Mouse (Mus musculus): ENCODE measurements around the gene Wdr63.
A peak's percentile ranks its signal among the peaks of the same experiment; 100 is the strongest.

Gene Wdr63

DNA sequence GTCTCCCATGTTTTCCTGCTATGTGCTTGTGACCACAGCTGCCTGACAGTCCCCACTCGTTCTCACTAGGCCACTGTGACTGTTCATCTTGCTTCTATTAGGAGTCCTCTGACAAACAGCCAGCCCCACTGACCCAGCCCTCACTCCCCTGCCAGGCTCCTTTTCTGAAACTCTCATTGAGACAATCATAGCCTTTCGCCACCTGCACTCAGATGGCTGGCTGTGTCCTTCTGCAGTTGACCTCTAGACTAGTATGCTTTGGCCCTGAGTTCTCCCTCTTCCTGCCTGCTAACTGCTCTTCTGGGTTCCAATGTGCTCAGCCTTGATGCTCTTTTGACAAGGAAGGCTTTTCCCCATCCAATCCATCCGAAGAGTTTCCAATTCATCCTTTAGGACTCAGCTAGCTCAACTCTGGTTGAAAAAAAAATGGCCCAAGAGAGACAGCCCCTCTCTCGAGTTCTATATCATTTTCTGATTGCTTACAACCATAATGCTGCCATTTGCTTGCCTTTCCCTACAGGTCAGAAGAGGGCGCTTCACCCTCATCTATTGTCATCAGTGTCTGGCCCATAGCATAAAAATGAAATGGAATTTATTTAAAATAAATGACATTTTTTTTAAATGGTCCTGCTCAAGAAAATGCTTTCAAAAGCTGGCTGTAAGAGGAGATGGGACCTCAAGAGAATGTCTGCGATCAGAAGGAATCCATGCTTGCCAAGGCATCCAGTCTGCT is 54.7 kb downstream of the Wdr63 start:
- no peak for DNase-seq (ENCODE audit: low spot score)

DNA sequence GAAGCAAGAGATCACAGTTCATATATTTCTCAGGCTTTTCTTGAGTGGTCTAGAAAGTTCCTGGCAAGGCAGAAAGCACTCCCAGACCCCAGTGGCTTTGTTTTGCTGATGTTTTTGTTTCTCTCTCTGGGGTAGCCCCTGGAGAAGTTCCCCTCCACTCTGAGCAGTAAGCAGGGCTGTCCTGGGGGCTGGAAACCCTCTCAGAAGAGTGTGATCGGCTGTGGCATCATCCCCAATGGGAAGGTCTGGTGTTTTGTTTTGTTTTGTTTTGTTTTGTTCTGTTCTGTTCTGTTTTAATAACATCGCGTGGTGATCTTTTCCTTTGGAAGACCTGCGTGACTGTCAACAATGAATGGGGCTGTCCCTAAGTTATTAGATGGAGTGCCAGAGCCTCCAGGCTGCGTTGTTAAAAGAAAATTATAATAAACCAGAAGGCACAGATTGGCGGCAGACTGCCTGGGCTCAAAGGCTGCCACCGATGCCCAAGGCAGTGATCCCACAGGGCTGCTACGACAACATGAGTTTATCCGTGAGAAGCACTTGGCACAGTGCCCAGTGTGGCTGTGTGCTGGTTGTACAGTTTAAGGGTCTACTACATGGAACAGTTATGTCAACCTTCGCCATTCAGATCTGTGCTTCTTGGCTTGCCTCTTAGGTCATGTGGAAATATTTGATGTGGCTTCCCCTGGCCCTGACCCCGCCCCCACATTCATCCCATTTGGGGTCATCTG is 56.5 kb downstream of the Wdr63 start:
- DNase-seq (ENCODE audit: low spot score), result no peak

DNA sequence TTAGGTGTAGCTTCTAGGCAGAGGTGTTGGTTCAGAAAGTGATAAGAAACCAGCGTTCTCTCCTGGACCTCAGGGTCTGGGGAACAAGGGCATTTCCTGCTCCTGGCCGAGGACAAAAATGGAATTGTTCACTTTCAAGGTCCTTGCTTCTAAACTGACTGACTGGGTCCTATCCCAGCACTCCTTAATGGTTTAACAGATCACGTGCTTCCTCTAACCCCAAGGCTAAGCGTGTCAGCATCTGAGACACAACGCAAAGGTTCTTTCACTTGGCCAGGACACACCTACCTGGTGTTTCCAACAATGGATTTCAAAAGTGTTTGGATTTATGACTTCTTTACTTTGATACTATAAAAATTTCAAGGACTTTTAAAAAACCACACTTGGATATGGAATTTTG is 58.0 kb downstream of the Wdr63 start:
- no peak for DNase-seq (ENCODE audit: low spot score)

GRCm38 (mm10) chr3:146047704-146048207 is 60.2 kb downstream of the Wdr63 start:
- DNase-seq (ENCODE audit: low spot score), result peak; percentile 6

DNA sequence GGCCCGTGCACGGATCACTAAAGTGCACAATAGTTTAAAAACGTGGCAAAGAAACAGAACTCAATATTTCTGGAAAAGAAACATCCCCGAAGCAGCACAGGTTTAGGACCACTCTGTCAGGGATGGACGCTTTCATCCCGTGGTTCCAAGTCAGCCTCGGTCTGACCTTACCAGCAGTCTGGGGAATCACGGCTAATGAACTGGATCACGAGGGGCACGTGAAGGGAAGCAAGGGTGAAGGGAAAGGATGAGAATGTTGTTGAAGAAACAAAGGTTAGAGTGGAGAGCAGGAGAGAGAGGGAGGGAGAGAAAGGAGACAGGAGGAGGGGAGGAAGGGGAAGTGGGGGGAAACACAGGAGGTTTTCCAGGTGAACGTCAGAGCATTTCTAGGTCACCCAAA is 61.9 kb downstream of the Wdr63 start:
- no peak for DNase-seq (ENCODE audit: low spot score)

DNA sequence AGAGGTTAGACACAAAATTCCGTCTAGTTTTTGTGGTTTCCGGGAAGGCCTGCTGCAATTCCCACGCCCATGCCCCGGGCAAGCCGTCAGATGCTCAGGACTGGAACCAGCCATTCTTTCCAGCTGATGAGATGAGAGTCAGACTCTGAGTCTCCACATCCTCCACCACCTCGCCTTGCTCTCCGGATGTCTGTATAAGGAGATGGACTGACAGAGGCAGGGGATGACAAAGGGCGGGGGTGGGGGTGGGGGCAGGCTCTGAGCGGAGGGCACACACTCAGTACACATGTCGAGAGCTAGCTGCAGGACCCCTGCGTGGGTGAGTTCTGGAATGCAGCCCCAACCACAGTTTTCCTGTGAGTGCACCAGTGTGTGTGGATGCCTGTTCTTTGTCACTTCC is 63.0 kb downstream of the Wdr63 start:
- DNase-seq (ENCODE audit: low spot score), result peak; percentile 22

GRCm38 (mm10) chr3:146041382-146041781 is 66.5 kb downstream of the Wdr63 start:
- DNase-seq (ENCODE audit: low spot score), result no peak

DNA sequence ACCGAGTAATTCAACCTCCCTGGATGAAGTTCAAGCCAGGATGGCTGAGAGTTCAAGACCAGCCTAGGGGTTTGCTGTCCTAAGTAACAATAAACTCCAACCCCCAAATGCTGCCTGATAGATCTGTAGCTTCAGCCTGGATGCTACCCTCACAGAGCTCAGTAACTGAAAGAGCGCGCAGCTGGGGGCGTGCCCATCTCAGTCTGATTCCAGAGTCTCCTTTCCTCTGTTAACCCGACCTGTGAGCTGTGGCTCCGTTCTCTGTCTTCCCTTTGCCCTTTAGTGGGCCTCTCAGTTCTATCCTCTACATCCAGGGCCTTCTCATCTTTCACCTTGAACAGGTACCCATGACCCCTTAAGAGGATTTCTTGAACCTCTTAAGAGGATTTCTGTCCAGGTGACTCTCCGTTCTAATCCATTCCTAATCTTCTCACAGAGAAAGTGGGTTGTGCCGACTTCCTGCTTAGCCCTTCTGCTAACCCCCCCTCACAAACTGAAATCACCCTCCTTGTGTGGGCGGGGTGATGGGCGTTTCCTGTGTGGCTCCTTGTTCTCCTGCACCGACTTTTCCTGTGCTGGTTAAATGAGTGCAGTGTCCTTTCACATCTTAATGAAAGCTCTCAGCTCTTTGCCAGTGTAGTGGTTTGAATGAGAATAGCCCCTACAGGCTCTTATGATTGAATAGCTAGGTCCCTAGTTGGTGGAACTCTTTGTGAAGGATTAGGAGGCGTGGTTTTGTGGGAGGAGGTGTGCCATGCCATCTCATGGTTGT is 68.6 kb downstream of the Wdr63 start:
- peak; percentile 76 for DNase-seq (ENCODE audit: low spot score)

DNA sequence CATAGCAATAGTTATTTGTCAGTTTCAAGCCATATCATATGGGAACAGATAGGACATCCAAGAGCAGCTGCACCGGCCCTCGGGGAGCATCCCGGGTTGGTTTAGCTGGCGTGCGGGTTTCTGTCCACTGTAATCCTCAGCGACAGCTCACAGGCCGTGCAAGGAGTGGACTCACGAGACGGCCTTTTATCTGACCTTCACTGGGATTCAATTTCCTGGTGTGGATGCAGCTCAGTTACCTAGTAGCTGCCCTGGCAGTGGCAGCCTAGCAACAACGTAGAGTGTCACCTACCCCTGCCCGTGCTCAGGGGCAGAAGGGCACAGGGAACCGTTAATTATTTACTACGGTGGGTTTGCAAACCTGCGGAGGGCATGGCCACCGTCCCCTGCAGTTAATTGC is 70.0 kb downstream of the Wdr63 start:
- DNase-seq (ENCODE audit: low spot score), result no peak

- DNase-seq (ENCODE audit: low spot score), result no peak
Observed at GRCm38 (mm10) chr3:146032976-146033375, 75.0 kb downstream of the Wdr63 start.

DNA sequence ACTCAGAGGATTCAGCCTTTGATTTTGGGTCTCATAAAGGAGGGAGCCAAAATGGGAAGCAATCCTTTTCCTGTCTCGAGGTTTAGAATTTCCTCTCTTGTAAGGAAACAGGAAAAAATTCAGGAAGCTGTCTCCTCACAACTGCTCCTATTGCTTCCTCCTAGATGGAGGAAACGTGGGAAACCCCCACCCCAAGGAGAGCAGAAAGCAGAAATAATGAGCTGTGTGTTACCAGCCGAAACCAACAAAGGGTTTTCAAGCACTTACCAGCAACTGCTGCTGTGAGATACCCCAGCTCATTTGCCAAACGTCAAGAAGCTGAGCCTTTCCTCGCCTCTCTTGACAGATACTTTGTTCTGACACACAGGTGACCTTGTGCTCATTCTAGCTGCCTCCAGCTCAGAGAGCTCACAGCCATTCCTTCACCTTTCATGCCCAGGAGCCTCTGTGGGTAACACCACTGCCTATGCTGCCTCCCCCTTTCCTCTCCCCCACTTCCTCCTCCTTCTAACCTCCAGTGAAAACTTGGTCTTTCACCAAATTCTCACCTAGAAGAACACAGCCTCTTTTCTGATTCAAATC is 77.6 kb downstream of the Wdr63 start:
- no peak for DNase-seq (ENCODE audit: low spot score)

GRCm38 (mm10) chr3:146029234-146029633 is 78.7 kb downstream of the Wdr63 start:
- DNase-seq (ENCODE audit: low spot score), result no peak

DNA sequence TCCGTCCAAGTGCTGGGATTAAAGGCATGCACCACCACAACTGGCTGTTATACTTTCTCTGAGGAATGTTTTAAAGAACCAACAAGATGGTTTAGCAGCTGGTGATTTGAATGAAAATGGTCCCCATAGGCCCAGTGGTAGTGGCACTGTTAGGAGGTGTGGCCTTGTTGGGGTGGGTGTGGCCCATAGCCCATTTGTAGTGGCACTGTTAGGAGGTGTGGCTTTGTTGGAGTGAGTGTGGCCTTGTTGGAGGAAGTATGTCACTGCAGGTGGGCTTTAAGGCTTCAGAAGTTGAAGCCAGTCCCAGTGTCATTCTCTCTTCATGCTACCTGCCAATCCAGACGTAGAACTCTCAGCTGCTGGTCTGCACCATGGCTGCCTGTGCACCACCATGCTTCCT is 79.5 kb downstream of the Wdr63 start:
- DNase-seq (ENCODE audit: low spot score), result no peak

- no peak for DNase-seq (ENCODE audit: low spot score)
Observed at GRCm38 (mm10) chr3:146027116-146027515, 80.8 kb downstream of the Wdr63 start.

DNA sequence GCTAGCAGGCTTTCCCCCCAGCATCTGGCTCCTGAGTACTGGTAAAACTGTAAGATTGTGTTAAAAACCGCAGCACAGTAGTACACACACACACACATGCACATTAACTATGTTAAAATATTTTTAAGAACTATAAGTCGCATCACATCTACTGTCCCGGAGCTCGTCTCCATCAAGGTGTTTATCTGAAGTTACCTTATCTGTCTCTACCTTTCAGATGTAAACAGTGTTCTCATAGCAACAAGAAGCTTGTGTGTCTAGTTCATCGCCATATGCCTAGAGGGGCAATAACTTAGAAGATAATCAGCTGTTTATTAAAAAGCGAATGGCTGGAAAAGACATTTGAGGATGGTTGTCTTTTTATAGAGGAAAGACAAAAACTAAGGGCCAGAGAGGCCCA is 82.4 kb downstream of the Wdr63 start:
- no peak for DNase-seq (ENCODE audit: low spot score)

- DNase-seq (ENCODE audit: low spot score), result no peak
Observed at GRCm38 (mm10) chr3:146024746-146025145, 83.2 kb downstream of the Wdr63 start.

- DNase-seq (ENCODE audit: low spot score), result no peak
Observed at GRCm38 (mm10) chr3:146022232-146022631, 85.7 kb downstream of the Wdr63 start.

DNA sequence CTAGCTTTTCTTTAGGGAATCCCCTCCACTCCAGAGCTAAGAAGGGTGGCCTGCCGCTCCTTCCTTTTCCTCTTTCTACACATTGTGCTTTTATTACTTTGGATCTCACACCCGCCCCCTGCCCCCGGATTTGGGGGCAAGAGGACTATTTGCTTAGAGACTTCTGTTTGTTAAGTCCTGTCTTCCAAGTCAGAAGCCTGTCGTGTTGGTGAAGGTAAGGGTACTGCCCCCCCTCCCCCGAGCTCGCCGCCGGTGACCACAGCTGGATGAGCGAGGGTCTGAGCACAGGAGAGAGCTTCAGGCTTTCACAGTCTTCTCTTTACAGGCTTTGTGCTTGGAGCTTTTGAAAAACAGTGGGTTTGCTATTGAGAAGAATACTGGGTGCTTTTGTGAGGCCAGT is 90.4 kb downstream of the Wdr63 start:
- no peak for DNase-seq (ENCODE audit: low spot score)

DNA sequence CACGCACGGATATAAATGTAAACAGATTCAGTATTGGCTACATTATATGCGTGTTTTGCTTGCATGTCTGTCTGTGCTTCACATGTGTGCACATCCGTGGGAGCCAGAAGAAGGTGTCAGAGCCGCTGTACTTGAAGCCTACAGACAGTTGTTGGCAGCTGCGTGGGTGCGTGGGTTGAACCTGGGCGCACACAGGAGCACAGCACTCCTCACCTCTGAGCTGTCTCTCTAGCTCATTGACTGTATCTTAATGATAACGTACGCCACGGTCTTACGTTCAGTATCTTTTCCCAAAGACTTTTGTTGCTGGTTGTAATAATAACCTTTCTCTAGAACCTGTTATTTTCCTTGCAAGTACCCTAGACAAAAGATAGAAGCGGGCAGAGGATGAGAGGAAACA is 91.0 kb downstream of the Wdr63 start:
- no peak for DNase-seq (ENCODE audit: low spot score)

- no peak for DNase-seq (ENCODE audit: low spot score)
Observed at GRCm38 (mm10) chr3:146014321-146014720, 93.6 kb downstream of the Wdr63 start.

DNA sequence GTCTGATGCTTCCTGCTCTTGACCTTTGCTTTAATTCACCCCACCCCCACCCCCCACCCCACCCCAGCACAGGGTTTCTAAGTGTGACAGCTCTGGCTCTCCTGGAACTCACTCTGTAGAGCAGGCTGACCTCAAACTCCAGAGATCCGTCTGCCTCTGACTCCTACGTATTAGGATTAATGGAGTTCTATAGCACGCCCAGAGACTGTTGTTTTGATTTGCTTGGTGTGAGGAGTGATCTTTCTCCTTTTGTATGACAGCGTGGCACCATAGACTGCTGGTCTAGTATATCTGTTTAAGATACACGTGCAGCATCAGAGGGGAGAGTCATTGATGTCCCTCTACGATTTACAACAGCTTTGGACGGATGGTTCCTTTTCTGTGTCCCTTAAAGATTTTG is 94.4 kb downstream of the Wdr63 start:
- DNase-seq (ENCODE audit: low spot score), result no peak

DNA sequence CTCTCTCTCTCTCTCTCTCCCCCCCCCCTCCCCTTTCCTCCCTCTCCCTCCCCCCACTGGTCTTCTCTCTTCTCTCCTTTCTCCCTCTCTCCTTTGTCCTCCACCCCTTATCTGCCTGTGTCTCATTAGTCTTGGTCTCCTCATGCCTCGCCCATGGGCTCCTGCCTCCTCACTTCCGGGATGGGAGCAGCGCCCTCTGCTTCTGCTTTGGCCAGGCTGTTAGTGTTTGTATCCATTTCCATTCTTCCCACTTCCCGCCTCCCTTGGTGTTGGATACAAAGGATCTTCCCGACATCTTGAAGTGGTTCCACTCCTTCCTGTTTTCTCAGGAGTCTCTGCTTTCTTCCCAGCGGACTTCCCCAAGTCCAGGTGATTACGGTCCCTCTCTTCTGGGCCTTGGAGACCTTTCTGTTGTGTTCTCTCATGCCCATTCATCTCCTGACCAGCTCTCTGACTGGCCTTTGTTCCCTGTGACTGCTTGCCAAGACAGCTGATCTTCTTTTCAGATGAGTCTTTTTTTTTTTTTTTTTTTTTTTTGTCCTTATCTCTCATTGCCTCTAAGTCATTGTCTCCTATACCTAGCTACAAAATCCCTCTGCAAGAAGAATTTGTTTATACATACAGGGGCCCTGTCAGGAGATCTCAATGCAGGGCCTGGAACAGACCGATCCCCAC is 96.2 kb downstream of the Wdr63 start:
- DNase-seq (ENCODE audit: low spot score), result no peak

All from T-cell, adult 2 months (primary cell).